Mouse (Mus musculus): ENCODE results near the gene Srpx. TPM values are rescaled to one million over a fixed set of nuclear protein-coding genes. Genes with fewer than 3 reads are reported as not detected.

Gene Srpx
- 6.5 and 9.5 TPM in 2 replicates for polyA plus RNA-seq (2015; fragmentation: Nextera tagmentation; extraction: Ambion mirVana)

GRCm38 (mm10) chrX:10117065-10117719, at the start of gene Srpx:
Gene Srpx, minus strand, starts transcription at chrX:10117709.
- no peaks in the 10 kb centered on the region for H3K36me3 ChIP-seq
- H3K27ac ChIP-seq (replicated peaks), result no peak within 1 kb of the TSS
- peak within 1 kb of the TSS; percentile 29 for H3K4me3 ChIP-seq (replicated peaks)
- no peaks in the 10 kb centered on the region for H3K9me3 ChIP-seq (replicated peaks)
- H3K4me1 ChIP-seq, result no peaks in the 10 kb centered on the region
- H3K27me3 ChIP-seq (replicated peaks), result no peaks in the 10 kb centered on the region
- ATAC-seq (ENCODE audit: low FRiP score), result peak; percentile 53; the same call in 1 of the 2 replicates
- 23% methylated on average over 19 of the region's 19 CpGs for WGBS
- H3K9ac ChIP-seq (replicated peaks), result peak within 1 kb of the TSS; percentile 17; the same call in 1 of the 2 replicates
- H3K4me2 ChIP-seq, result peak within 1 kb of the TSS; percentile 54

GRCm38 (mm10) chrX:10152390-10152789, 34.9 kb upstream of the Srpx start:
- no peak for ATAC-seq (ENCODE audit: low FRiP score)
- H3K9ac ChIP-seq (replicated peaks), result no peak overlapping the region
- H3K27me3 ChIP-seq (replicated peaks), result no peaks in the 10 kb centered on the region
- H3K4me3 ChIP-seq (replicated peaks), result no peak overlapping the region
- 75% methylated on average over 3 of the region's 3 CpGs for WGBS
- H3K27ac ChIP-seq (replicated peaks), result no peak overlapping the region
- no peaks in the 10 kb centered on the region for H3K9me3 ChIP-seq (replicated peaks)
- H3K4me2 ChIP-seq, result no peak overlapping the region
- H3K36me3 ChIP-seq, result no peaks in the 10 kb centered on the region
- H3K4me1 ChIP-seq, result no peaks in the 10 kb centered on the region

- Histone ChIP-seq H3K36me3 (no peaks in the 10 kb centered on the region), H3K4me2 (no peak overlapping the region), H3K27me3 (replicated peaks) (no peaks in the 10 kb centered on the region), H3K4me1 (no peaks in the 10 kb centered on the region), H3K9ac (replicated peaks) (no peak overlapping the region), H3K4me3 (replicated peaks) (no peak overlapping the region), H3K27ac (replicated peaks) (no peak overlapping the region), H3K9me3 (replicated peaks) (no peaks in the 10 kb centered on the region)
- ATAC-seq (ENCODE audit: low FRiP score), result no peak
- WGBS, result 38% methylated on average over 3 of the region's 3 CpGs
Observed at GRCm38 (mm10) chrX:10115780-10116179, 1.7 kb downstream of the Srpx start.

- Histone ChIP-seq H3K9ac (replicated peaks) (no peak overlapping the region), H3K36me3 (no peaks in the 10 kb centered on the region), H3K9me3 (replicated peaks) (no peaks in the 10 kb centered on the region), H3K4me1 (no peaks in the 10 kb centered on the region), H3K27ac (replicated peaks) (no peak overlapping the region), H3K4me2 (no peak overlapping the region), H3K27me3 (replicated peaks) (no peaks in the 10 kb centered on the region), H3K4me3 (replicated peaks) (no peak overlapping the region)
- WGBS, result 60% methylated on average over 1 of the region's 1 CpGs
- no peak for ATAC-seq (ENCODE audit: low FRiP score)
Observed at GRCm38 (mm10) chrX:10110736-10111135, 6.8 kb downstream of the Srpx start.

DNA sequence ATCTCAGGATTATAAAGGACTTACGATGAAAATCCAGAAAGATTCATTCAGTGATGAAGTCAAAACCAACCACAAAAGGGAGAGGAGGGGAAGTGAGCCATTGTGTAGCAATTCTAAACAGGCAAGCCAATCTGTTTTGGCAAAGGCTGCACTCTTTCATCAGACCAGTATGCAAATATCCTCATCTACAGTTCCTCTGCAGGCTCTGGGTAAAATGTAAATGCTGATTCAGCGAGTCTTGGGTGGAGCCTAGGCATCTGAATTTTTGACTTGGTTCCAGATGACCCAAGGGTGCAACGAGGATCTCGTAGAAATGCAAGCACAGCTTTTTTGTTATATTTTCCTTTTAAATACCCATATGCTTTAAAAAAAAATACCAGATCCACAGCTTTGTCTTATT, 9.0 kb downstream of the Srpx start:
- WGBS, result 44% methylated on average over 4 of the region's 4 CpGs
- no peak overlapping the region for H3K4me3 ChIP-seq (replicated peaks)
- no peaks in the 10 kb centered on the region for H3K4me1 ChIP-seq
- no peak overlapping the region for H3K9ac ChIP-seq (replicated peaks)
- no peak overlapping the region for H3K27ac ChIP-seq (replicated peaks)
- H3K4me2 ChIP-seq, result no peak overlapping the region
- no peaks in the 10 kb centered on the region for H3K36me3 ChIP-seq
- no peaks in the 10 kb centered on the region for H3K9me3 ChIP-seq (replicated peaks)
- ATAC-seq (ENCODE audit: low FRiP score), result no peak
- no peaks in the 10 kb centered on the region for H3K27me3 ChIP-seq (replicated peaks)

GRCm38 (mm10) chrX:10105475-10105874, 12.0 kb downstream of the Srpx start:
- H3K36me3 ChIP-seq, result no peaks in the 10 kb centered on the region
- WGBS, result 60% methylated on average over 5 of the region's 5 CpGs

DNA sequence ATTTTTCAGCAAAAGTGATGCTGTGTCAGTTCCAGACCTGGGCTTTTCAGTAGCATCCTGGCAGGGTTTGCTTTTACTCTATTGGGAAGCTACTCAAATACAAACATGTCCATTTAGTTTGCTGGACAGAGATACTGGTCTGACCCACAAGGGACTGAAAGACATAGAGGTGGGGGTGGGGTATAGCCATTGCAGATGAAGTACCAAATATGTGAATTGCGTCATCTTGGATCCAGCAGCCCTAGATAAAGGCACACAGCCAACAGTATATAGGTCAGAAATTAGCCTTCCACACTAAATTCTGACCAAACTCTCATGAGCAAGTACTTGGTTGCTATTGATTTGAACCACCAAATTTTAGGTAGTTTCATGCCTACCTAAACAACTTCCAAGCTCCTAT, 14.8 kb downstream of the Srpx start:
- H3K36me3 ChIP-seq, result no peaks in the 10 kb centered on the region
- H3K4me1 ChIP-seq, result no peaks in the 10 kb centered on the region
- no peak for ATAC-seq (ENCODE audit: low FRiP score)
- no peaks in the 10 kb centered on the region for H3K9me3 ChIP-seq (replicated peaks)
- H3K9ac ChIP-seq (replicated peaks), result no peak overlapping the region
- H3K4me3 ChIP-seq (replicated peaks), result no peak overlapping the region
- H3K4me2 ChIP-seq, result no peak overlapping the region
- no peak overlapping the region for H3K27ac ChIP-seq (replicated peaks)
- 86% methylated on average over 1 of the region's 1 CpGs for WGBS
- no peaks in the 10 kb centered on the region for H3K27me3 ChIP-seq (replicated peaks)

More at GRCm38 (mm10) chrX:10105475-10105874, 12.0 kb downstream of the Srpx start:
- Histone ChIP-seq H3K4me3 (replicated peaks) (no peak overlapping the region), H3K4me1 (no peaks in the 10 kb centered on the region), H3K9ac (replicated peaks) (no peak overlapping the region), H3K27ac (replicated peaks) (no peak overlapping the region), H3K9me3 (replicated peaks) (no peaks in the 10 kb centered on the region), H3K4me2 (no peak overlapping the region), H3K27me3 (replicated peaks) (no peaks in the 10 kb centered on the region)
- no peak for ATAC-seq (ENCODE audit: low FRiP score)

DNA sequence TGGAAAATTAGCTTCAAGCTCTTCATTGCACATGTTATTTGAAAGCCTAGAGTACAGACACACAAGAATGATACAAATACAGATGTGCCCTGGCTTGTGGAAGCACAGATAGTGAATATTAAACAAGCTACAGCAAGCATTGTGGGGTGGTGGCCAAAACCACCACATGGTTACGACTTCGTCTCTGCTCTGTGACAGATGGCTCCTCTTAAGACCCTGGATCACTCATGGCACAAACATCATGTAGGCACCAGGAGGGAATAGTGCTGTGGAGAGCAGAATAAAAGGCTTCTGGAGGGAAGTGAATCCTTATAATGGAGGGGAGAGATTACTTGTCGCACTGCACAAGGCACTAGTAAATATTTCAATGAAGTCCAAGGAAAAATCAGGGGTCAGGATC, 21.7 kb downstream of the Srpx start:
- H3K4me3 ChIP-seq (replicated peaks), result no peak overlapping the region
- H3K27me3 ChIP-seq (replicated peaks), result no peaks in the 10 kb centered on the region
- no peaks in the 10 kb centered on the region for H3K4me1 ChIP-seq
- H3K9ac ChIP-seq (replicated peaks), result no peak overlapping the region
- no peaks in the 10 kb centered on the region for H3K36me3 ChIP-seq
- no peak overlapping the region for H3K4me2 ChIP-seq
- H3K9me3 ChIP-seq (replicated peaks), result no peaks in the 10 kb centered on the region
- no peak for ATAC-seq (ENCODE audit: low FRiP score)
- WGBS, result 84% methylated on average over 3 of the region's 3 CpGs
- no peak overlapping the region for H3K27ac ChIP-seq (replicated peaks)

- no peak overlapping the region for H3K9ac ChIP-seq (replicated peaks)
- no peaks in the 10 kb centered on the region for H3K36me3 ChIP-seq
- H3K4me1 ChIP-seq, result no peaks in the 10 kb centered on the region
- H3K27me3 ChIP-seq (replicated peaks), result no peaks in the 10 kb centered on the region
- WGBS, result 79% methylated on average over 3 of the region's 3 CpGs
- no peak overlapping the region for H3K4me2 ChIP-seq
- no peak for ATAC-seq (ENCODE audit: low FRiP score)
- H3K4me3 ChIP-seq (replicated peaks), result no peak overlapping the region
- H3K9me3 ChIP-seq (replicated peaks), result no peaks in the 10 kb centered on the region
- no peak overlapping the region for H3K27ac ChIP-seq (replicated peaks)
Observed at GRCm38 (mm10) chrX:10080385-10080784, 37.1 kb downstream of the Srpx start.

DNA sequence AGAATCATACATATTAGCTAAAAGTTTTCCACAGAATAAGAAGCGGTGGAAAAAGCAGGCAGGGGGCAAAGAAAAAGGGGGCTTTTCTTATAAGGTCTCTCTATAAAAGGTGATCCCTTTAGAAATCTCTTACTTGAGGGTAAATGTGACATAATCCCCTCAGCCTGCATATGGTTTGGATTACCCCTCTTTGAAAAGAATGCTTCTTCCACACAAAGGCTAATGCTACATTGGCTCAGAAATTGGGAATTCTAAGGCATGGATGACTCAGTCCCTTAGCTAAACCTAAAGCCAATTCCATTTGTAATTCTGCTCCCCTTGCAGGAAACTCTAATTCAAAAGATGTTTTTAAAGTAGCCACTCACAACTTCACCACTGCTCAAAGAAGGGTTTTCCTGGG, 37.5 kb downstream of the Srpx start:
- no peaks in the 10 kb centered on the region for H3K9me3 ChIP-seq (replicated peaks)
- H3K27me3 ChIP-seq (replicated peaks), result no peaks in the 10 kb centered on the region
- H3K36me3 ChIP-seq, result no peaks in the 10 kb centered on the region
- WGBS, result 65% methylated on average over 1 of the region's 1 CpGs
- no peaks in the 10 kb centered on the region for H3K4me1 ChIP-seq
- ATAC-seq (ENCODE audit: low FRiP score), result no peak
- no peak overlapping the region for H3K27ac ChIP-seq (replicated peaks)
- no peak overlapping the region for H3K4me2 ChIP-seq
- no peak overlapping the region for H3K4me3 ChIP-seq (replicated peaks)
- no peak overlapping the region for H3K9ac ChIP-seq (replicated peaks)

DNA sequence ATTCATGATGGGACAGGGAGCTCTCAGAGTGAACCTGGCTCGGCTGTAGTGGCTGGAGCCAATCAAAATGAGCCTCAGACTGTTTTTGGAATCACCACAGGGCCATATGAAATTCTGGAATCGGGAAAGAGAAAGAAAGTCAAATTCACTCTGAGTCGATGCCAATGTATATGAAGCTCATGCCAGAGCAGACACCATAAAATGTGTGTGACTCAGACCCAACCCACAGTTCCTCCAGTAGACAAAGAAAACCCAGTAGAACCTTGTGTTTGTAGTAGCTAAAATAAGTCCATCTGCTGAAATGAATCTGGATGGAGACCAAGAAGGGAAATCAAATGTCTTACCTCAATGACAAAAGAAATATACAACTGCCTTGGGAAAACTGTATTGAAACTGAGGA, 43.5 kb downstream of the Srpx start:
- WGBS, result 73% methylated on average over 3 of the region's 3 CpGs
- H3K36me3 ChIP-seq, result no peaks in the 10 kb centered on the region

DNA sequence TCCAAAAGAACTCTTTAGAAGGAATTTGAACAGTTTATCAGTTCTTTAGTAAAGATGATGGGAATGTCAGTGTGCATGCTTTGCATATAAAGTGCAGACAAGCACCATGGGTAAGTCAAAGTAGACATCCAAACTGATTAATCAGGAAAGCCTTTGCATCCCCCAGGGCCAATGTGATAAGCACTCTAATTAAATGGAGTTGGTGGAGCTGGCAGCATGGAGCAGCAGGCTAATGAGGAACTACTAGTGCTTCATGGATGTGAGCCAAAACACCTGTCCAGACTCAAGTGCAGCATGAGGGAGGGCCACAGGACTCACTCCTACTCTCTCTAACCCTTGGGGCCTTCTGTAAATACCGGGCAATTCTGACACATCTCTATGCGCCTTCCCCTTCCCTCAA, 46.0 kb downstream of the Srpx start:
- Histone ChIP-seq H3K9ac (replicated peaks) (no peak overlapping the region), H3K4me2 (no peak overlapping the region), H3K4me3 (replicated peaks) (no peak overlapping the region), H3K27me3 (replicated peaks) (no peaks in the 10 kb centered on the region), H3K4me1 (no peaks in the 10 kb centered on the region), H3K27ac (replicated peaks) (no peak overlapping the region), H3K9me3 (replicated peaks) (no peaks in the 10 kb centered on the region), H3K36me3 (no peaks in the 10 kb centered on the region)
- 69% methylated on average over 2 of the region's 2 CpGs for WGBS
- ATAC-seq (ENCODE audit: low FRiP score), result no peak

More for the DNA sequence above, 43.5 kb downstream of the Srpx start:
- ATAC-seq (ENCODE audit: low FRiP score), result no peak
- no peak overlapping the region for H3K9ac ChIP-seq (replicated peaks)
- no peak overlapping the region for H3K27ac ChIP-seq (replicated peaks)
- H3K4me2 ChIP-seq, result no peak overlapping the region
- H3K9me3 ChIP-seq (replicated peaks), result no peaks in the 10 kb centered on the region
- no peaks in the 10 kb centered on the region for H3K27me3 ChIP-seq (replicated peaks)
- no peaks in the 10 kb centered on the region for H3K4me1 ChIP-seq
- H3K4me3 ChIP-seq (replicated peaks), result no peak overlapping the region
